Mouse (Mus musculus) ES-E14 (cell line): ENCODE measurements around the gene Carmil1. TPM values are rescaled to one million over a fixed set of nuclear protein-coding genes. Genes with fewer than 3 reads are reported as not detected.
"Not testable (repeated sequence)": the region's sequence is repeated elsewhere in the genome, so short reads cannot be mapped to it uniquely, and the experiment has no call there.

Source experiments
- DNase-seq: peaks from one replicate; pipeline ENCODE4 v3.0.0-alpha.2; 2013; ENCODE audit warnings: low read depth, low spot score
- H3K27ac ChIP-seq: 2 replicates; pipeline ENCODE4 v1.5.1; 2012; ENCODE audit warnings: low read depth, mild to moderate bottlenecking, low read length, moderate library complexity, mixed read lengths; ENCODE audit not compliant: poor library complexity, insufficient read depth, severe bottlenecking
- H3K36me3 ChIP-seq: 2 replicates; pipeline ENCODE4 v1.6.1; 2012; ENCODE audit warnings: mild to moderate bottlenecking, low read length, moderate library complexity, mixed read lengths; ENCODE audit not compliant: control insufficient read depth, poor library complexity, insufficient read depth, severe bottlenecking
- H3K4me1 ChIP-seq, 2 experiments: fragments of 150-350 bp in 1 of 2; sonication (generic) in 1 of 2; 2 replicates each; pipeline ENCODE4 v1.6.1; 2012; ENCODE audit warnings: low read length in 2 of 2, mild to moderate bottlenecking in 1 of 2, mixed read lengths in 1 of 2; ENCODE audit not compliant: control insufficient read depth in 2 of 2, insufficient read depth in 2 of 2, poor library complexity in 1 of 2
- H3K4me3 ChIP-seq, 2 experiments: fragments of 150-350 bp in 1 of 2; sonication (generic) in 1 of 2; 2 replicates each; pipeline ENCODE4 v1.5.1; 2012; ENCODE audit warnings: low read length in 2 of 2, low read depth in 1 of 2, mild to moderate bottlenecking in 1 of 2, mixed read lengths in 1 of 2; ENCODE audit not compliant: insufficient read depth in 1 of 2, poor library complexity in 1 of 2, severe bottlenecking in 1 of 2
- H3K9ac ChIP-seq: 2 replicates; pipeline ENCODE4 v1.6.1; 2012; ENCODE audit warnings: low read depth, mild to moderate bottlenecking, low read length, mixed read lengths; ENCODE audit not compliant: poor library complexity, insufficient read depth, severe bottlenecking
- H3K9me3 ChIP-seq: fragments of 150-350 bp; sonication (generic); 2 replicates; pipeline ENCODE4 v1.6.1; 2012; ENCODE audit warnings: low read depth, mild to moderate bottlenecking, low read length; ENCODE audit not compliant: control insufficient read depth, insufficient read depth
- CHD2 ChIP-seq: IDR thresholded peaks from 2 replicates; pipeline ENCODE4 v1.6.1; 2014; ENCODE audit warnings: mild to moderate bottlenecking, low read depth, low read length, inconsistent platforms
- HCFC1 ChIP-seq: IDR thresholded peaks from 2 replicates; pipeline ENCODE4 v1.6.1; 2012; ENCODE audit warnings: low read length, inconsistent platforms, borderline replicate concordance; ENCODE audit not compliant: insufficient read depth
- MAFK ChIP-seq: IDR thresholded peaks from 2 replicates; pipeline ENCODE4 v1.6.1; 2014; ENCODE audit warnings: mild to moderate bottlenecking, low read depth, low read length, inconsistent platforms; ENCODE audit not compliant: insufficient read depth
- ZC3H11A ChIP-seq: IDR thresholded peaks from 2 replicates; pipeline ENCODE4 v1.6.1; 2012; ENCODE audit warnings: low read depth, mild to moderate bottlenecking, inconsistent platforms, low read length, borderline replicate concordance
- ZNF384 ChIP-seq: IDR thresholded peaks from 2 replicates; pipeline ENCODE4 v1.6.1; 2012; ENCODE audit warnings: low read depth, low read length, inconsistent platforms
- in situ Hi-C, 2 experiments: fragments of 600-800 bp; cut with MboI; formaldehyde crosslinking; loops; one replicate each; pipeline ENCODE4 v1.15.1; 2025; ENCODE audit warnings: low sequenced_read_pairs in 2 of 2, inconsistent platforms in 1 of 2; ENCODE audit not compliant: unreplicated experiment in 2 of 2
- total RNA-seq: library from RNA; depleted of rRNA; stranded (reverse); fragments of 300-350 nt; gene quantifications from 2 replicates; pipeline ENCODE4 v1.2.3, GENCODE M21; 2012

Carmil1 gene
- total RNA-seq, 1 experiment = 17.0 TPM

GRCm38 (mm10) chr13:24108282-24108681 lies 172.3 kb downstream of the Carmil1 start:
- no peaks in the 10 kb centered on the region for H3K4me1 ChIP-seq
- DNase-seq = no peak
- no peaks in the 10 kb centered on the region for H3K9me3 ChIP-seq
- TF ChIP-seq CHD2 (no peak), MAFK (no peak), ZC3H11A (no peak), HCFC1 (no peak), ZNF384 (no peak)
- H3K4me3 ChIP-seq = no peak overlapping the region
- H3K36me3 ChIP-seq = no peaks in the 10 kb centered on the region
- H3K27ac ChIP-seq = no peak overlapping the region
- in situ Hi-C loops = no loop called here
- no peak overlapping the region for H3K9ac ChIP-seq

- TF ChIP-seq HCFC1 (no peak), CHD2 (no peak), ZNF384 (no peak), MAFK (no peak), ZC3H11A (no peak)
- Histone ChIP-seq H3K4me1 (no peaks in the 10 kb centered on the region), H3K36me3 (no peaks in the 10 kb centered on the region), H3K27ac (no peak overlapping the region), H3K9me3 (no peaks in the 10 kb centered on the region), H3K4me3 (no peak overlapping the region), H3K9ac (no peak overlapping the region)
- in situ Hi-C loops = no loop called here
- no peak for DNase-seq
Observed at GRCm38 (mm10) chr13:24107058-24107457, 173.5 kb downstream of the Carmil1 start.

- Histone ChIP-seq H3K27ac (no peak overlapping the region), H3K9ac (no peak overlapping the region), H3K4me3 (no peak overlapping the region), H3K36me3 (no peaks in the 10 kb centered on the region), H3K9me3 (no peaks in the 10 kb centered on the region), H3K4me1 (no peaks in the 10 kb centered on the region)
- TF ChIP-seq HCFC1 = no peak
- no peak for TF ChIP-seq CHD2
- TF ChIP-seq MAFK = no peak
- TF ChIP-seq ZC3H11A = no peak
- TF ChIP-seq ZNF384 = no peak
- in situ Hi-C loops = no loop called here
- no peak for DNase-seq
Observed at GRCm38 (mm10) chr13:24105838-24106237, 174.8 kb downstream of the Carmil1 start.

GRCm38 (mm10) chr13:24105340-24105669 lies 175.3 kb downstream of the Carmil1 start:
- Histone ChIP-seq H3K9ac (no peak overlapping the region), H3K4me3 (no peak overlapping the region), H3K9me3 (no peaks in the 10 kb centered on the region), H3K36me3 (no peaks in the 10 kb centered on the region), H3K4me1 (no peaks in the 10 kb centered on the region), H3K27ac (no peak overlapping the region; the same call in 1 of the 2 replicates)
- in situ Hi-C loops = no loop called here
- no peak for TF ChIP-seq ZC3H11A
- no peak for TF ChIP-seq ZNF384
- no peak for DNase-seq

- in situ Hi-C loops, H3K9ac ChIP-seq, H3K4me3 ChIP-seq, DNase-seq, H3K4me1 ChIP-seq, H3K36me3 ChIP-seq, H3K9me3 ChIP-seq, H3K27ac ChIP-seq: not testable (repeated sequence)
Observed at GRCm38 (mm10) chr13:24104611-24105339, 175.8 kb downstream of the Carmil1 start.
